Mouse (Mus musculus) lung, embryonic 15.5 days (tissue): ENCODE measurements around the gene Lrmda. TPM values are rescaled to one million over a fixed set of nuclear protein-coding genes. Genes with fewer than 3 reads are reported as not detected.

Source experiments
- ATAC-seq: fragments of 200-750 bp; cut with Nextera tagmentation; 2 replicates; pipeline ENCODE4 v1.8.0; 2017; ENCODE audit warnings: moderate number of reproducible peaks, borderline replicate concordance; ENCODE audit not compliant: low FRiP score, low TSS enrichment; ENCODE audit errors: extremely low read depth
- H3K27ac ChIP-seq: fragments of 300-500 bp; sonication (generic); 2 replicates; pipeline ENCODE4 v1.5.1; 2015; ENCODE audit warnings: moderate library complexity, mild to moderate bottlenecking, inconsistent platforms
- H3K27me3 ChIP-seq: fragments of 300-500 bp; sonication (generic); 2 replicates; pipeline ENCODE4 v1.6.1; 2015; ENCODE audit warnings: inconsistent platforms
- H3K36me3 ChIP-seq: fragments of 300-500 bp; sonication (generic); 2 replicates; pipeline ENCODE4 v1.6.1; 2015; ENCODE audit warnings: inconsistent platforms
- H3K4me1 ChIP-seq: fragments of 300-500 bp; sonication (generic); 2 replicates; pipeline ENCODE4 v1.6.1; 2015; ENCODE audit warnings: inconsistent platforms
- H3K4me2 ChIP-seq: fragments of 300-500 bp; sonication (generic); 2 replicates; pipeline ENCODE4 v1.6.1; 2015; ENCODE audit warnings: inconsistent platforms, mild to moderate bottlenecking, moderate library complexity
- H3K4me3 ChIP-seq: fragments of 300-500 bp; sonication (generic); 2 replicates; pipeline ENCODE4 v1.5.1; 2015; ENCODE audit warnings: mild to moderate bottlenecking, inconsistent platforms
- H3K9ac ChIP-seq: fragments of 300-500 bp; sonication (generic); 2 replicates; pipeline ENCODE4 v1.6.1; 2015; ENCODE audit warnings: inconsistent platforms
- H3K9me3 ChIP-seq: fragments of 300-500 bp; sonication (generic); 2 replicates; pipeline ENCODE4 v1.6.1; 2016; ENCODE audit warnings: inconsistent platforms
- WGBS: fragments of 180-500 bp; shearing (Covaris S2); methylation state at CpG from one replicate; pipeline ENCODE4 v1.1.7; 2015; 5-methylcytosine and 5-hydroxymethylcytosine counted together
- polyA plus RNA-seq: library from polyadenylated mRNA; unstranded; fragments of >200 nt; fragmentation: Nextera tagmentation; extraction: Ambion mirVana; gene quantifications from 2 replicates; pipeline ENCODE4 v1.2.1, GENCODE M21; 2015

Gene Lrmda
- polyA plus RNA-seq, 1 experiment from 2014 or later, result 0.39 TPM

GRCm38 (mm10) chr14:22445841-22446570, 426.5 kb downstream of the Lrmda start:
- 0 out of 2 replicates have a peak overlapping the region, but pooled peaks have one; percentile 3 for H3K27ac ChIP-seq
- peak; percentile 69; the same call in 1 of the 2 replicates for ATAC-seq
- 65% methylated on average over 2 of the region's 2 CpGs for WGBS

GRCm38 (mm10) chr14:22451603-22452002, 432.1 kb downstream of the Lrmda start:
- no peak overlapping the region for H3K9ac ChIP-seq

More at GRCm38 (mm10) chr14:22445841-22446570, 426.5 kb downstream of the Lrmda start:
- Histone ChIP-seq H3K36me3 (no peaks in the 10 kb centered on the region), H3K9ac (no peak overlapping the region), H3K4me2 (no peak overlapping the region), H3K4me1 (peaks cover 6% of the 10 kb centered on the region; the same call in 1 of the 2 replicates), H3K27me3 (no peaks in the 10 kb centered on the region; the same call in 1 of the 2 replicates), H3K4me3 (no peak overlapping the region), H3K9me3 (no peaks in the 10 kb centered on the region)

DNA sequence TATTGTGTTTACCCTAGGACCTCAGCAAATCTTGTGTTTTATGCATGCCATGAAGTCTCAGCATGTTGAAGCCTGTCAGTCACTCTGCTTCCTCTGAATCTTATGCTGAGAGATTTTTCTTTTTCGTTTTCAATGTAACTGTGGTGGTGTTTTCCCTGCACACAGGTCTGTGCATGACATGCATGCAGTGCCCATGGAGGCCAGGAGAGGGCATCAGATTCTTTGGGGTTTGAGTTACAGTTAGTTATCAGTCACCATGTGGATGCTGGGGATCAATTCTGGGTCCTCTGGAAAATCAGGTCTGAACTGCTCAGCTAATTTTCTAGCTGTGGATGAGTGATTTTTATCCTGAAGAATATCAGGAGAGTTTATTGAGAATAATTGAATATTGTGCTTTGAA, 444.8 kb downstream of the Lrmda start:
- no peaks in the 10 kb centered on the region for H3K27me3 ChIP-seq
- H3K36me3 ChIP-seq, result no peaks in the 10 kb centered on the region
- H3K9ac ChIP-seq, result no peak overlapping the region
- H3K4me2 ChIP-seq, result no peak overlapping the region
- no peak for ATAC-seq
- H3K27ac ChIP-seq, result no peak overlapping the region
- no peak overlapping the region for H3K4me3 ChIP-seq
- no peaks in the 10 kb centered on the region for H3K4me1 ChIP-seq
- 82% methylated on average over 1 of the region's 1 CpGs for WGBS
- H3K9me3 ChIP-seq, result no peaks in the 10 kb centered on the region

More at GRCm38 (mm10) chr14:22451603-22452002, 432.1 kb downstream of the Lrmda start:
- no peak overlapping the region for H3K4me3 ChIP-seq
- no peaks in the 10 kb centered on the region for H3K9me3 ChIP-seq
- H3K27ac ChIP-seq, result no peak overlapping the region
- no peaks in the 10 kb centered on the region for H3K4me1 ChIP-seq
- H3K27me3 ChIP-seq, result no peaks in the 10 kb centered on the region; the same call in 1 of the 2 replicates
- ATAC-seq, result no peak
- WGBS, result 83% methylated on average over 4 of the region's 4 CpGs
- no peaks in the 10 kb centered on the region for H3K36me3 ChIP-seq
- no peak overlapping the region for H3K4me2 ChIP-seq

- Histone ChIP-seq H3K36me3 (no peaks in the 10 kb centered on the region), H3K4me3 (no peak overlapping the region), H3K27ac (no peak overlapping the region), H3K9me3 (no peaks in the 10 kb centered on the region), H3K4me1 (no peaks in the 10 kb centered on the region; the same call in 1 of the 2 replicates), H3K27me3 (no peaks in the 10 kb centered on the region), H3K9ac (no peak overlapping the region), H3K4me2 (no peak overlapping the region)
- 61% methylated on average over 4 of the region's 4 CpGs for WGBS
- no peak for ATAC-seq
These were observed 451.5 kb downstream of the Lrmda start for GRCm38 (mm10) chr14:22471041-22471440.

DNA sequence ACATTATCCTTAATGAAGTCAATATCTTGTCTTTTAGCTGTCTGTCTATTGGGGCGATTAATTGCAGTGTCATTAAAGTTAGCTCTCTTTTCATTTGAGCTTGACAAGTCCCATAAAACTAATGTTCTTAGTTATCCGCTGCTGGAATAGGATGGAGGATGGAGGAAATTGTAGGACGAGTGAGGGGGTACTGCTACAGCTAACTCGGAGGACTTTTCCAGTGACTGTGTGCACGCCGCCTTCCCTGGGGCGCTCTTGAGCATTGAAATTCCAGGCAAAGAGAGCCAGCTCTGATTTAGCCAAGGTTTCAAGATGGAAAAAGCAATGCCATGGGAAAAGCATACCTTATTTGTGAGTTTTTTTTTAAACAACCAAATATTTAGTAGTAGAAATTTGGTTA, 453.9 kb downstream of the Lrmda start:
- H3K4me3 ChIP-seq, result no peak overlapping the region
- no peak overlapping the region for H3K4me2 ChIP-seq
- H3K27me3 ChIP-seq, result no peaks in the 10 kb centered on the region
- ATAC-seq, result no peak
- no peak overlapping the region for H3K27ac ChIP-seq
- H3K4me1 ChIP-seq, result no peaks in the 10 kb centered on the region; the same call in 1 of the 2 replicates
- no peaks in the 10 kb centered on the region for H3K36me3 ChIP-seq
- no peak overlapping the region for H3K9ac ChIP-seq
- no peaks in the 10 kb centered on the region for H3K9me3 ChIP-seq
- 72% methylated on average over 7 of the region's 7 CpGs for WGBS

DNA sequence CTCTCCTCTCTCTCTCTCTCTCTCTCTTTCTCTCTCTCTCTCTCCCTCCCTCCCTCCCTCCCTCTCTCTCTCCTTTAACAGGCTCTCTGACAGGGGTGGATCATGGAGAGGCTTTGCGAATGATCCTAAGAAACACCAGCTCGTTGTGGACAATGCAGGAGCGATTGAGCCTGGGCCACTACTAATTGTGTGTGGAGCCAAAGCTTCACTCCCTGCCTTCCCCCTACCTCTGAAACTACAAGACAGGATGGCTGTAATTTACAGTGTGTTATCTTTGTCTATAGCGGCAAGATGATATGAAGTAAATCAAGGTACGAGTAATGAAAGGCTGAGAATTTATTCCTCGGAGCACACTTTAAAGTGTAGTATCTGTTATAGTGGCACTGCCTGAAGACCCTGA, 454.5 kb downstream of the Lrmda start:
- H3K36me3 ChIP-seq, result no peaks in the 10 kb centered on the region
- H3K9ac ChIP-seq, result no peak overlapping the region
- no peak for ATAC-seq
- no peak overlapping the region for H3K4me3 ChIP-seq
- no peak overlapping the region for H3K4me2 ChIP-seq
- no peaks in the 10 kb centered on the region for H3K9me3 ChIP-seq
- no peaks in the 10 kb centered on the region; the same call in 1 of the 2 replicates for H3K4me1 ChIP-seq
- H3K27ac ChIP-seq, result no peak overlapping the region
- 61% methylated on average over 6 of the region's 6 CpGs for WGBS
- no peaks in the 10 kb centered on the region for H3K27me3 ChIP-seq

DNA sequence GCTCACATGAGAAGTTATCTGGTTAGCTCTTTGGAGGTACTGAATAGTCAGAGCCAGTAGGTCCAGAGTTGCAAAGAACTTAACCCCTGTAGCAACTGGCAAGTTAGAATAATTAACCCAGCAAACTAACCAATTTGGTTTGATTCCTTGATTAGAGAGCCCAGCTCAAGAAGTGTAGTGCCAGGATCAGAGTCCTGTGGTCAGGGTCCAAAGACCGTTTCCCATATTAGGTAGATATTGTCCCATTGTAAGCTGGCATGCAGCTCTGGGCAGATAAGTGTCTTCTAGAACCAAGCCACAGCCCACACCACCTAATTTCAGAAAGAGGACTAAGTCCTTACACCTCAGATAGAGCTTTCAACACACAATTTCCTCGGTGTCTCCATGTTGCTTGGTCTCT, 473.8 kb downstream of the Lrmda start:
- Histone ChIP-seq H3K36me3 (no peaks in the 10 kb centered on the region), H3K9me3 (no peaks in the 10 kb centered on the region), H3K4me2 (no peak overlapping the region), H3K27ac (no peak overlapping the region), H3K4me1 (no peaks in the 10 kb centered on the region), H3K9ac (no peak overlapping the region), H3K27me3 (no peaks in the 10 kb centered on the region), H3K4me3 (no peak overlapping the region)
- 90% methylated on average over 2 of the region's 2 CpGs for WGBS
- ATAC-seq, result no peak

- Histone ChIP-seq H3K27me3 (no peaks in the 10 kb centered on the region), H3K36me3 (no peaks in the 10 kb centered on the region), H3K4me1 (no peaks in the 10 kb centered on the region), H3K9me3 (no peaks in the 10 kb centered on the region), H3K27ac (no peak overlapping the region), H3K4me2 (no peak overlapping the region), H3K9ac (no peak overlapping the region), H3K4me3 (no peak overlapping the region)
- ATAC-seq, result no peak
These were observed 474.8 kb downstream of the Lrmda start for GRCm38 (mm10) chr14:22494290-22494689.

DNA sequence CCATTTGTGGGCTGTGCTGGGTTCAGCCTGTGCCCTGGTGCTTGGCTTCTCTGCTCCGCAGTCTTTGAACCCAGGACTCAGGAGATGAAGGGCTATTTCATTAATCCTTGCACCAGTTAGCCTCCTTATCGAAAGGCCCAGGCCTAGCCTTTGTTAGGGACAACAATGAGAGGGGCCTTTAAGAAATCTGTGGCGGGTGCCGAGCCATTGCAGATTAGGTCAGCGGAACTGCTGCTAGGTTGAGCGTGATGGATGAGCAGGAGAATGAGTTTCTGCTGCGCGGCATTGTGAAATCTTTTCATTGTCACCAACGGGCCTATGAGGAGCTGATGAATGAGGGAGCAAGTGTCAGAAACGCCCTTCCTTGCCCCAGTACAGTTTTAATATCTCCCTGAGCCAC, 475.4 kb downstream of the Lrmda start:
- Histone ChIP-seq H3K4me3 (no peak overlapping the region), H3K36me3 (no peaks in the 10 kb centered on the region), H3K9me3 (no peaks in the 10 kb centered on the region), H3K4me2 (no peak overlapping the region), H3K4me1 (no peaks in the 10 kb centered on the region), H3K27ac (no peak overlapping the region), H3K27me3 (no peaks in the 10 kb centered on the region), H3K9ac (no peak overlapping the region)
- WGBS, result 29% methylated on average over 10 of the region's 10 CpGs
- no peak for ATAC-seq

- WGBS, result 37% methylated on average over 8 of the region's 8 CpGs
- ATAC-seq, result no peak
- H3K9ac ChIP-seq, result no peak overlapping the region
These were observed 475.8 kb downstream of the Lrmda start for GRCm38 (mm10) chr14:22495286-22495685.

GRCm38 (mm10) chr14:22497636-22498131, 478.2 kb downstream of the Lrmda start:
- ATAC-seq, result no peak
- H3K4me3 ChIP-seq, result no peak overlapping the region

More at GRCm38 (mm10) chr14:22495286-22495685, 475.8 kb downstream of the Lrmda start:
- H3K27ac ChIP-seq, result no peak overlapping the region
- no peak overlapping the region for H3K4me2 ChIP-seq
- no peak overlapping the region for H3K4me3 ChIP-seq
- H3K27me3 ChIP-seq, result no peaks in the 10 kb centered on the region
- no peaks in the 10 kb centered on the region for H3K9me3 ChIP-seq
- H3K36me3 ChIP-seq, result no peaks in the 10 kb centered on the region
- H3K4me1 ChIP-seq, result no peaks in the 10 kb centered on the region

GRCm38 (mm10) chr14:22509747-22510530, 490.4 kb downstream of the Lrmda start:
- ATAC-seq, result no peak
- no peaks in the 10 kb centered on the region for H3K27me3 ChIP-seq
- no peaks in the 10 kb centered on the region for H3K36me3 ChIP-seq
- H3K4me3 ChIP-seq, result no peak overlapping the region
- WGBS, result 66% methylated on average over 6 of the region's 6 CpGs
- H3K9me3 ChIP-seq, result no peaks in the 10 kb centered on the region
- no peak overlapping the region for H3K4me2 ChIP-seq
- no peak overlapping the region for H3K27ac ChIP-seq
- H3K4me1 ChIP-seq, result no peaks in the 10 kb centered on the region; the same call in 1 of the 2 replicates
- H3K9ac ChIP-seq, result no peak overlapping the region

More at GRCm38 (mm10) chr14:22497636-22498131, 478.2 kb downstream of the Lrmda start:
- H3K36me3 ChIP-seq, result no peaks in the 10 kb centered on the region
- no peaks in the 10 kb centered on the region for H3K9me3 ChIP-seq
- no peak overlapping the region for H3K9ac ChIP-seq
- WGBS, result 67% methylated on average over 4 of the region's 4 CpGs
- no peak overlapping the region for H3K27ac ChIP-seq
- no peaks in the 10 kb centered on the region for H3K4me1 ChIP-seq
- no peak overlapping the region for H3K4me2 ChIP-seq
- H3K27me3 ChIP-seq, result no peaks in the 10 kb centered on the region
